8 mouse cellular contexts compared by ENCODE assay signal in the genomic region with DNA sequence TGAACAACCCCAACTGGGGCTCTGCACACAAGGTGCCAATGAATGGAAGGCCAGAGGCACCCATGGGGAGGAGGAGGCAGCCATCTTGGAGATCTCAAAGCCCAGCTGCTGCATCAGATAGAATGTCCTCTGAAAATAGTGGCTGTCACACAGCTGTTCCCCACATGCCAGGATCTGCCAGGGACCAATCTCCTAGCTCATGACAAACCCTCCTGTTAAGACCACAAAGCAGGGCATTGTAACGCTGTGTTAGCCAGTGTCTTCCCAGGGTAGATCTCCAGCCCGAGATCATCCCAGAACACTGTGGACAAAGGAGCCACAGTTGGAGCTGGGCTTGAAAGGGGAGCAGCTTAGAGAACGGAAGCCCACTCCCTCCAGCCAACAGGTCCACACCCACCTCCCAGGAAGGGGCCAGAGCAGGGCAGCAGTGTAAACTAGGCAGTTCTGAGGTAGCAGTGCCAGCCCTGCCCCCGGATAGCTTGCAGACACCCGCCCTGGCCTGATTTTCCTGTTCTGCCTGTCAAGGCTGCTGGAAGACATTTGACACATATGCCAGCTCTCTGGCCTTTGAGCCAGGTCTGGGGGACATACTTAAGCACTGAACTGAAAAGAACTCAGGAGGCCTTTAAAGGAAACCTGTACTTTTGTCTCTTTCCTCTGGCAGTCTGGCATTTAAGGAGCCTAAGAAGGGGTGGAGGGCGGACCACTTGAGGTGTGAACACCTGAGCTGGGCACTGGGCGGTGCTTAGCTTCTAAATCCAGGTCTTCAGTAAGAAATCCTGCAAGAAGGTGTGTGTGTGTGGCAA. TPM values are rescaled to one million over a fixed set of nuclear protein-coding genes. Genes with fewer than 3 reads are reported as not detected.
DNase-seq lines count a peak whose midpoint lies in the region; ATAC-seq lines count a peak whose summit lies in the region.

No protein-coding gene starts in this region.

- no peak for DNase-seq in hindbrain, embryonic 11.5 days (ENCODE audit: low spot score)
- DNase-seq in kidney, postnatal 4 days = peak; percentile 40 to 71
- DNase-seq in Muller cell, postnatal 12 days (ENCODE audit: inconsistent ontology term) = no peak
- no peak for DNase-seq in ovary, adult 18-20 months (ENCODE audit: low spot score)

- H3K9me3 ChIP-seq in hindbrain, embryonic 15.5 days = no peaks in the 10 kb centered on the region
- H3K9me3 ChIP-seq in hindbrain, embryonic 11.5 days (ENCODE audit: control insufficient read depth, low read length) = no peaks in the 10 kb centered on the region
- H3K9me3 ChIP-seq in hindbrain, embryonic 16.5 days (ENCODE audit: control insufficient read depth, low read length) = no peaks in the 10 kb centered on the region
- no peaks in the 10 kb centered on the region for H3K9me3 ChIP-seq in stomach, embryonic 16.5 days (replicated peaks; ENCODE audit: control insufficient read depth, low read length)

- H3K4me2 ChIP-seq in hindbrain, embryonic 15.5 days = no peak overlapping the region
- no peak overlapping the region for H3K4me2 ChIP-seq in hindbrain, embryonic 11.5 days (replicated peaks; ENCODE audit: low read depth, low read length)
- H3K4me2 ChIP-seq in hindbrain, embryonic 16.5 days (ENCODE audit: low read length) = no peak overlapping the region
- H3K4me2 ChIP-seq in stomach, embryonic 16.5 days (ENCODE audit: low read depth, low read length) = peak overlapping the region; percentile 32

- no peak overlapping the region for H3K4me3 ChIP-seq in hindbrain, embryonic 15.5 days
- no peak overlapping the region for H3K4me3 ChIP-seq in hindbrain, embryonic 11.5 days (ENCODE audit: low read depth, low read length)
- no peak overlapping the region for H3K4me3 ChIP-seq in hindbrain, embryonic 16.5 days (ENCODE audit: low read length)
- no peak overlapping the region for H3K4me3 ChIP-seq in stomach, embryonic 16.5 days (replicated peaks; ENCODE audit: low read length)

- WGBS in hindbrain, embryonic 15.5 days = 50% methylated on average over 7 of the region's 7 CpGs
- 55% methylated on average over 7 of the region's 7 CpGs for WGBS in hindbrain, embryonic 11.5 days
- WGBS in hindbrain, embryonic 16.5 days = 51% methylated on average over 7 of the region's 7 CpGs
- 47% methylated on average over 7 of the region's 7 CpGs for WGBS in stomach, embryonic 16.5 days

- no peaks in the 10 kb centered on the region; the same call in 1 of the 2 replicates for H3K4me1 ChIP-seq in hindbrain, embryonic 15.5 days (replicated peaks)
- H3K4me1 ChIP-seq in hindbrain, embryonic 11.5 days (replicated peaks; ENCODE audit: control insufficient read depth, insufficient read depth, low read length) = no peaks in the 10 kb centered on the region; the same call in 1 of the 2 replicates
- no peaks in the 10 kb centered on the region for H3K4me1 ChIP-seq in hindbrain, embryonic 16.5 days (ENCODE audit: control insufficient read depth, insufficient read depth, low read depth, low read length)
- peaks cover 12% of the 10 kb centered on the region for H3K4me1 ChIP-seq in stomach, embryonic 16.5 days (ENCODE audit: control insufficient read depth, insufficient read depth, low read length)

- H3K27me3 ChIP-seq in hindbrain, embryonic 15.5 days = no peaks in the 10 kb centered on the region
- H3K27me3 ChIP-seq in hindbrain, embryonic 11.5 days (ENCODE audit: control insufficient read depth, insufficient read depth, low read length) = no peaks in the 10 kb centered on the region
- H3K27me3 ChIP-seq in hindbrain, embryonic 16.5 days (replicated peaks; ENCODE audit: control insufficient read depth, insufficient read depth, low read length) = no peaks in the 10 kb centered on the region
- H3K27me3 ChIP-seq in stomach, embryonic 16.5 days (ENCODE audit: control insufficient read depth, insufficient read depth, low read length) = no peaks in the 10 kb centered on the region

- H3K27ac ChIP-seq in hindbrain, embryonic 15.5 days (replicated peaks) = no peak overlapping the region
- H3K27ac ChIP-seq in hindbrain, embryonic 11.5 days (ENCODE audit: low read depth, low read length) = no peak overlapping the region
- H3K27ac ChIP-seq in hindbrain, embryonic 16.5 days (ENCODE audit: low read depth, low read length) = no peak overlapping the region
- H3K27ac ChIP-seq in stomach, embryonic 16.5 days (ENCODE audit: low read length) = peak overlapping the region; percentile 91

- H3K9ac ChIP-seq in hindbrain, embryonic 15.5 days = no peak overlapping the region
- no peak overlapping the region for H3K9ac ChIP-seq in hindbrain, embryonic 11.5 days (ENCODE audit: low read depth, low read length)
- no peak overlapping the region for H3K9ac ChIP-seq in hindbrain, embryonic 16.5 days (ENCODE audit: low read depth, low read length)
- peak overlapping the region; percentile 39 for H3K9ac ChIP-seq in stomach, embryonic 16.5 days (ENCODE audit: low read length)

- ATAC-seq in hindbrain, embryonic 15.5 days (ENCODE audit: low FRiP score, low read depth) = peak; percentile 42; the same call in 1 of the 2 replicates
- no peak for ATAC-seq in hindbrain, embryonic 11.5 days (ENCODE audit: low FRiP score)
- peak; percentile 30; the same call in 1 of the 2 replicates for ATAC-seq in hindbrain, embryonic 16.5 days
- peak; percentile 86 for ATAC-seq in stomach, embryonic 16.5 days (ENCODE audit: insufficient read depth, low FRiP score)
- no peak for ATAC-seq in inflammation-experienced regulatory T-cells, adult 6 months

- no peaks in the 10 kb centered on the region for H3K36me3 ChIP-seq in hindbrain, embryonic 15.5 days
- H3K36me3 ChIP-seq in hindbrain, embryonic 11.5 days (ENCODE audit: control insufficient read depth, insufficient read depth, low read length) = no peaks in the 10 kb centered on the region
- no peaks in the 10 kb centered on the region for H3K36me3 ChIP-seq in hindbrain, embryonic 16.5 days (ENCODE audit: control insufficient read depth, insufficient read depth, low read length)
- no peaks in the 10 kb centered on the region for H3K36me3 ChIP-seq in stomach, embryonic 16.5 days (ENCODE audit: control insufficient read depth, insufficient read depth, low read length)

RNA-seq across cellular contexts. Expression of a gene that starts 54.8 kb away (rescaled TPM):
- 39.5 and 42.6 TPM in 2 replicates for polyA plus RNA-seq in hindbrain, embryonic 15.5 days (2015; fragmentation: Nextera tagmentation; extraction: Ambion mirVana)
- 59.5 and 59.8 TPM in 2 replicates for polyA plus RNA-seq in hindbrain, embryonic 11.5 days (2014; fragmentation: Nextera tagmentation; extraction: Ambion mirVana)
- 43.4 and 46.0 TPM in 2 replicates for polyA plus RNA-seq in hindbrain, embryonic 16.5 days (2015; fragmentation: Nextera tagmentation; extraction: Ambion mirVana)
- polyA plus RNA-seq in stomach, embryonic 16.5 days (2015; fragmentation: Nextera tagmentation; extraction: Ambion mirVana) = 188 and 210 TPM in 2 replicates
- 100 to 1,000 TPM in 2 of 3 experiments, 10 to 100 TPM in 1; 64.6 to 105 (median 104) TPM for polyA plus RNA-seq in inflammation-experienced regulatory T-cells, adult 6 months (2017; shearing (Covaris generic))

Comparison
In these comparisons a context has a peak if more than half of its experiments do, and no peak if none do; other contexts are left out.
1. ATAC-seq: peak in hindbrain, embryonic 15.5 days (single experiment), hindbrain, embryonic 16.5 days (single experiment) and stomach, embryonic 16.5 days (single experiment); none in hindbrain, embryonic 11.5 days (single experiment) and inflammation-experienced regulatory T-cells, adult 6 months (single experiment).
2. DNase-seq: peak in kidney, postnatal 4 days (2 of 2); none in hindbrain, embryonic 11.5 days (single experiment), Muller cell, postnatal 12 days (single experiment) and ovary, adult 18-20 months (single experiment).